Mouse (Mus musculus) CH12.LX (cell line): ENCODE results near the gene Pofut1. TPM values are rescaled to one million over a fixed set of nuclear protein-coding genes. Genes with fewer than 3 reads are reported as not detected.

Source experiments
- DNase-seq: peaks from one replicate; pipeline ENCODE4 v3.0.0-alpha.2; 2013; ENCODE audit errors: extremely low read depth
- H3K27ac ChIP-seq: 2 replicates; pipeline ENCODE4 v1.5.1; 2012; ENCODE audit warnings: low read depth, mild to moderate bottlenecking, control low read depth, moderate library complexity; ENCODE audit not compliant: insufficient read depth
- H3K27me3 ChIP-seq: replicated peaks from 2 replicates; pipeline ENCODE3; 2012; ENCODE audit warnings: inconsistent platforms
- H3K36me3 ChIP-seq, 2 experiments: replicated peaks in 1 of 2; 2 replicates each; pipeline versions ENCODE3 to v1.6.1; 2012; ENCODE audit warnings: inconsistent platforms in 1 of 2, low read length in 1 of 2, mild to moderate bottlenecking in 1 of 2, mixed read lengths in 1 of 2, moderate library complexity in 1 of 2; ENCODE audit not compliant: control insufficient read depth in 1 of 2, insufficient read depth in 1 of 2
- H3K4me1 ChIP-seq, 2 experiments: 2 replicates each; pipeline ENCODE4 v1.6.1; 2012; ENCODE audit warnings: inconsistent platforms in 1 of 2, moderate library complexity in 1 of 2; ENCODE audit not compliant: insufficient read depth in 2 of 2, control insufficient read depth in 1 of 2
- H3K4me2 ChIP-seq: 2 replicates; pipeline ENCODE4 v1.6.1; 2012; ENCODE audit warnings: low read depth, mild to moderate bottlenecking, control low read depth; ENCODE audit not compliant: poor library complexity, insufficient read depth, severe bottlenecking
- H3K4me3 ChIP-seq, 3 experiments: fragments of 150-350 bp in 1 of 3; sonication (generic) in 1 of 3; replicated peaks in 1 of 3; 2 replicates each; pipeline versions ENCODE3 to v1.5.1; 2011 to 2012; ENCODE audit warnings: low read depth in 2 of 3, low read length in 2 of 3, mild to moderate bottlenecking in 2 of 3, moderate library complexity in 2 of 3, control low read depth in 1 of 3, improper control_type of control experiment in 1 of 3, inconsistent platforms in 1 of 3, mixed read lengths in 1 of 3; ENCODE audit not compliant: poor library complexity in 1 of 3
- H3K79me2 ChIP-seq: replicated peaks from 2 replicates; pipeline ENCODE4 v1.6.1; 2012; ENCODE audit warnings: mild to moderate bottlenecking, moderate library complexity; ENCODE audit not compliant: control insufficient read depth, poor library complexity, insufficient read depth, severe bottlenecking; ENCODE audit errors: extremely low read depth
- H3K9ac ChIP-seq: 2 replicates; pipeline ENCODE4 v1.6.1; 2012; ENCODE audit warnings: low read depth, mild to moderate bottlenecking, control low read depth, moderate library complexity; ENCODE audit not compliant: insufficient read depth
- H3K9me3 ChIP-seq: replicated peaks from 2 replicates; pipeline ENCODE3; 2012; ENCODE audit warnings: low read length, inconsistent platforms, mixed read lengths
- BHLHE40 ChIP-seq: IDR thresholded peaks from 2 replicates; pipeline ENCODE4 v1.6.1; 2011; ENCODE audit warnings: mild to moderate bottlenecking, low read depth, low read length, improper control_type of control experiment
- CHD1 ChIP-seq: IDR thresholded peaks from 2 replicates; pipeline ENCODE4 v1.6.1; 2012; ENCODE audit warnings: low read depth, low read length, improper control_type of control experiment, inconsistent platforms
- CHD2 ChIP-seq: IDR thresholded peaks from 2 replicates; pipeline ENCODE4 v1.6.1; 2011; ENCODE audit warnings: low read length, improper control_type of control experiment
- CTCF ChIP-seq, 2 experiments: IDR thresholded peaks in 1 of 2; conservative IDR thresholded peaks in 1 of 2; 2 replicates each; pipeline ENCODE4 v1.5.1; 2011 to 2012; ENCODE audit warnings: low read depth in 2 of 2, low read length in 2 of 2, improper control_type of control experiment in 1 of 2, inconsistent platforms in 1 of 2, mild to moderate bottlenecking in 1 of 2, moderate library complexity in 1 of 2
- ELF1 ChIP-seq: IDR thresholded peaks from 2 replicates; pipeline ENCODE4 v1.6.1; 2014; ENCODE audit warnings: low read depth, mild to moderate bottlenecking, inconsistent platforms, low read length, improper control_type of control experiment
- EP300 ChIP-seq: IDR thresholded peaks from 2 replicates; pipeline ENCODE4 v1.6.1; 2011; ENCODE audit warnings: low read length, improper control_type of control experiment
- ETS1 ChIP-seq: conservative IDR thresholded peaks from 2 replicates; pipeline ENCODE4 v1.6.1; 2012; ENCODE audit warnings: low read depth, mild to moderate bottlenecking, inconsistent platforms, low read length, improper control_type of control experiment, moderate library complexity
- GABPA ChIP-seq: IDR thresholded peaks from 2 replicates; pipeline ENCODE4 v1.6.1; 2012; ENCODE audit warnings: low read depth, low read length, improper control_type of control experiment, inconsistent platforms; ENCODE audit not compliant: insufficient replicate concordance
- HCFC1 ChIP-seq: IDR thresholded peaks from 2 replicates; pipeline ENCODE4 v1.6.1; 2012; ENCODE audit warnings: low read depth, mild to moderate bottlenecking, inconsistent platforms, low read length, improper control_type of control experiment
- IRF4 ChIP-seq: IDR thresholded peaks from 2 replicates; pipeline ENCODE4 v1.6.1; 2014; ENCODE audit warnings: low read depth, mild to moderate bottlenecking, inconsistent platforms, low read length, improper control_type of control experiment
- JUN ChIP-seq: IDR thresholded peaks from 2 replicates; pipeline ENCODE4 v1.6.1; 2011; ENCODE audit warnings: low read depth, mild to moderate bottlenecking, low read length, improper control_type of control experiment, moderate library complexity; ENCODE audit not compliant: insufficient read depth
- JUND ChIP-seq: conservative IDR thresholded peaks from 2 replicates; pipeline ENCODE4 v1.6.1; 2011; ENCODE audit warnings: low read depth, low read length, improper control_type of control experiment
- MAFK ChIP-seq: IDR thresholded peaks from 2 replicates; pipeline ENCODE4 v1.6.1; 2011; ENCODE audit warnings: low read length, improper control_type of control experiment; ENCODE audit not compliant: insufficient replicate concordance
- MAX ChIP-seq: IDR thresholded peaks from 2 replicates; pipeline ENCODE4 v1.6.1; 2011; ENCODE audit warnings: low read length, improper control_type of control experiment
- MAZ ChIP-seq: IDR thresholded peaks from 2 replicates; pipeline ENCODE4 v1.6.1; 2012; ENCODE audit warnings: low read depth, mild to moderate bottlenecking, inconsistent platforms, low read length, improper control_type of control experiment, moderate library complexity
- MEF2A ChIP-seq: IDR thresholded peaks from 2 replicates; pipeline ENCODE4 v1.6.1; 2014; ENCODE audit warnings: low read depth, mild to moderate bottlenecking, inconsistent platforms, low read length, improper control_type of control experiment, borderline replicate concordance
- MXI1 ChIP-seq: IDR thresholded peaks from 2 replicates; pipeline ENCODE4 v1.6.1; 2011; ENCODE audit warnings: mild to moderate bottlenecking, low read depth, low read length, improper control_type of control experiment
- MYC ChIP-seq: IDR thresholded peaks from 2 replicates; pipeline ENCODE4 v1.6.1; 2011; ENCODE audit warnings: low read depth, mild to moderate bottlenecking, improper control_type of control experiment, low read length
- NELFE ChIP-seq: IDR thresholded peaks from 2 replicates; pipeline ENCODE4 v1.6.1; 2011; ENCODE audit warnings: low read depth, low read length, improper control_type of control experiment
- NRF1 ChIP-seq: IDR thresholded peaks from 2 replicates; pipeline ENCODE4 v1.6.1; 2014; ENCODE audit warnings: low read depth, mild to moderate bottlenecking, inconsistent platforms, low read length, improper control_type of control experiment, moderate library complexity
- PAX5 ChIP-seq: IDR thresholded peaks from 2 replicates; pipeline ENCODE4 v1.6.1; 2012; ENCODE audit warnings: low read length, inconsistent platforms, mixed read lengths
- POLR2A ChIP-seq: IDR thresholded peaks from 2 replicates; pipeline ENCODE4 v1.6.1; 2011; ENCODE audit warnings: low read depth, mild to moderate bottlenecking, improper control_type of control experiment, low read length
- POLR2AphosphoS2 ChIP-seq: IDR thresholded peaks from 2 replicates; pipeline ENCODE4 v1.6.1; 2011; ENCODE audit warnings: low read depth, low read length, improper control_type of control experiment
- RAD21 ChIP-seq: IDR thresholded peaks from 2 replicates; pipeline ENCODE4 v1.6.1; 2011; ENCODE audit warnings: low read depth, mild to moderate bottlenecking, low read length, improper control_type of control experiment, moderate library complexity
- RCOR1 ChIP-seq: conservative IDR thresholded peaks from 2 replicates; pipeline ENCODE4 v1.6.1; 2012; ENCODE audit warnings: low read depth, mild to moderate bottlenecking, inconsistent platforms, low read length, improper control_type of control experiment
- SIN3A ChIP-seq: IDR thresholded peaks from 2 replicates; pipeline ENCODE4 v1.6.1; 2012; ENCODE audit warnings: low read length, improper control_type of control experiment, inconsistent platforms
- SMC3 ChIP-seq: IDR thresholded peaks from 2 replicates; pipeline ENCODE4 v1.6.1; 2011; ENCODE audit warnings: low read depth, low read length, improper control_type of control experiment
- TBP ChIP-seq: conservative IDR thresholded peaks from 2 replicates; pipeline ENCODE4 v1.6.1; 2011; ENCODE audit warnings: low read depth, low read length, improper control_type of control experiment
- TCF12 ChIP-seq: IDR thresholded peaks from 2 replicates; pipeline ENCODE4 v1.6.1; 2014; ENCODE audit warnings: low read depth, mild to moderate bottlenecking, inconsistent platforms, low read length, improper control_type of control experiment
- UBTF ChIP-seq: IDR thresholded peaks from 2 replicates; pipeline ENCODE4 v1.6.1; 2012; ENCODE audit warnings: low read depth, mild to moderate bottlenecking, inconsistent platforms, low read length, improper control_type of control experiment, moderate library complexity
- USF1 ChIP-seq: IDR thresholded peaks from 2 replicates; pipeline ENCODE4 v1.6.1; 2014; ENCODE audit warnings: low read depth, mild to moderate bottlenecking, inconsistent platforms, low read length, improper control_type of control experiment
- USF2 ChIP-seq: conservative IDR thresholded peaks from 2 replicates; pipeline ENCODE4 v1.6.1; 2011; ENCODE audit warnings: low read depth, low read length, improper control_type of control experiment
- ZC3H11A ChIP-seq: IDR thresholded peaks from 2 replicates; pipeline ENCODE4 v1.6.1; 2012; ENCODE audit warnings: low read depth, mild to moderate bottlenecking, inconsistent platforms, low read length, improper control_type of control experiment
- ZKSCAN1 ChIP-seq: IDR thresholded peaks from 2 replicates; pipeline ENCODE4 v1.6.1; 2012; ENCODE audit warnings: low read depth, inconsistent platforms, low read length, improper control_type of control experiment, borderline replicate concordance
- ZMIZ1 ChIP-seq: IDR thresholded peaks from 2 replicates; pipeline ENCODE4 v1.6.1; 2012; ENCODE audit warnings: low read depth, mild to moderate bottlenecking, inconsistent platforms, low read length, improper control_type of control experiment
- ZNF384 ChIP-seq: IDR thresholded peaks from 2 replicates; pipeline ENCODE4 v1.6.1; 2012; ENCODE audit warnings: low read depth, low read length, improper control_type of control experiment, inconsistent platforms
- dilution Hi-C: fragments of 300-500 bp; cut with MboI; formaldehyde crosslinking; loops from 2 replicates; pipeline ENCODE4 v1.14.3; 2020; ENCODE audit warnings: low sequenced_read_pairs; ENCODE audit not compliant: extremely low pct_unique_long_range_greater_than_20kb, extremely low pct_ligation_motif_present
- in situ Hi-C: fragments of 300-500 bp; cut with MboI; formaldehyde crosslinking; loops from 3 replicates; pipeline ENCODE4 v1.14.3; 2019; ENCODE audit warnings: low sequenced_read_pairs, low pct_ligation_motif_present, low pct_unique_long_range_greater_than_20kb, mixed read lengths
- polyA plus RNA-seq: library from polyadenylated mRNA; unstranded; fragments of >175 nt; gene quantifications from 2 replicates; pipeline ENCODE4 v1.2.1, GENCODE M21; 2012; ENCODE audit warnings: low read depth; ENCODE audit not compliant: insufficient read length
- total RNA-seq, 2 experiments: library from RNA; depleted of rRNA; stranded (reverse); fragments of 300-350 nt in 1 of 2; fragments of >200 nt in 1 of 2; gene quantifications; 2 replicates each; pipeline ENCODE4 v1.2.3; 2012 to 2014

Pofut1 gene
- total and polyA plus RNA-seq, 3 experiments, result 15.0 to 25.6 (median 22.8) TPM

- no peaks in the 10 kb centered on the region for H3K9me3 ChIP-seq
- peaks cover 75% of the 10 kb centered on the region for H3K79me2 ChIP-seq
- peak overlapping the region; percentile 91 for H3K4me2 ChIP-seq
- H3K27me3 ChIP-seq, result no peaks in the 10 kb centered on the region
- peaks cover 22 to 64% of the 10 kb centered on the region in 2 experiments for H3K4me1 ChIP-seq
- peak overlapping the region; percentile 74 for H3K27ac ChIP-seq
- TF ChIP-seq TBP (no peak), GABPA (no peak), MAZ (no peak), MXI1 (no peak), BHLHE40 (no peak), ELF1 (no peak), ZMIZ1 (no peak), MAX (no peak), ZKSCAN1 (no peak), MYC (no peak), SMC3 (no peak), JUN (peak; percentile 21; the same call in 1 of the 2 replicates), POLR2A (no peak), MEF2A (peak; percentile 92), EP300 (no peak), SIN3A (0 out of 2 replicates have a peak, but pooled peaks have one; percentile 63), CTCF (conservative IDR thresholded peaks at IDR 0.05 in 1 of 2, IDR thresholded peaks at IDR 0.05 in 1 of 2; ENCODE audit: low read depth in 2 of 2, low read length in 2 of 2) (no peak), HCFC1 (peak; percentile 24), CHD1 (no peak; the same call in 1 of the 2 replicates), CHD2 (no peak), USF2 (no peak), JUND (no peak), USF1 (no peak), PAX5 (no peak), UBTF (no peak), ZNF384 (no peak), TCF12 (no peak), POLR2AphosphoS2 (no peak), RCOR1 (no peak), IRF4 (peak; percentile 30; the same call in 1 of the 2 replicates), MAFK (no peak), NRF1 (no peak; the same call in 1 of the 2 replicates), NELFE (no peak; the same call in 1 of the 2 replicates), ETS1 (no peak; the same call in 1 of the 2 replicates), ZC3H11A (no peak), RAD21 (no peak)
- peaks cover 25 to 44% of the 10 kb centered on the region in 2 experiments for H3K36me3 ChIP-seq
- in situ Hi-C loops, result no loop called here
- DNase-seq, result no peak
- H3K4me3 ChIP-seq, result peak overlapping the region; percentile 76 to 95 (median 82)
- peak overlapping the region; percentile 92 for H3K9ac ChIP-seq
- dilution Hi-C loops, result no loop called here
These were observed 2.1 kb upstream of the Pofut1 start for GRCm38 (mm10) chr2:153239021-153239859.
